Mouse (Mus musculus): Measurements from ENCODE around the gene Lmbr1l.
A peak's percentile ranks its signal among the peaks of the same experiment; 100 is the strongest.

Lmbr1l gene

DNA sequence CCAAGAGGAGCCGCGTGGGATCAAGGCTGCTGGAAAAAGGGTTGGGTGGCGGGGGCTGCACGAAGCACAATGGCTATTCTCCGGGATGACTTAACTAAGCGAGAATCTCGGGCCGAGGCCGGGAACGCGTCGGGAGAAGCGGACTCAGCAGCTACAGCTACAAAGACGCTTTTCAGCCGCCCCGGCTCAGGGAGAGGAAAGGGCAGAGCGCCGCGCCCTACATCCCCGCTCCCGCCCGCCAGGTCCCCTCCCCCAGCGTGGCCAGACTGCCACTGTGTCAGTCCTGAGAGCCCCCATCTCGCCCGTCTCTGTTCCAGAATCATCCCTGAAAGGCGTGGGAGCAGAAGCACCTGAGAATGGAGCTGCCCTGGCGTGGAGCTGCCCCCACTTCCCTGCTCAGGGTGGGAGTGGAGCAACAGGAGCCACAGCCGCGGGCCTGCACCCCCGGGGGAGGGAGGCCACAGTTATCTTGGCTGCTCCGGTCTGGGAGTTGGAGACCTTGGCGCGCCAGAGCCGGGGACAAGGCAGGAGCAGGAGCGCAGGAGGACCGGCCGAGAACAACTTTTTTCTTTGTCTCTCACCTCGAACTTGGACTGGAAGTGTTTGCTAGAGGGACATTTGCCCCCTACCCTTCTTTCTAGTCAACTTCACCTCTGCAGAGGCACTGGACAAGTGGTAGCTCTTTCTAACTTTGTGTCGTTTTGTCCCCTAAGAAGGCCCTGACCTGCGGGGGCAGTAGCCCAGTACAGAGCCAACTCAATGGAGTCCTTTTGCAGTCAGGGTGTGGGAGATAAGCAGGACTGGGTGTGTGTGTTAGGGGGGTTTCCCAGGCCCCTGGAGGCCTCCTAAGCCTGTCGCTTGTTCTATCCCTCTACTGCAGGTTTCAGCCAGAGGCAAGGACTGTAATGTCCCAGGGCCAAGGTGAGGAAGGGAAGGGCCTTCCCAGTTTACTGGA is 22.1 kb downstream of the Lmbr1l start:
- DNase-seq (ENCODE audit: low spot score) = no peak

DNA sequence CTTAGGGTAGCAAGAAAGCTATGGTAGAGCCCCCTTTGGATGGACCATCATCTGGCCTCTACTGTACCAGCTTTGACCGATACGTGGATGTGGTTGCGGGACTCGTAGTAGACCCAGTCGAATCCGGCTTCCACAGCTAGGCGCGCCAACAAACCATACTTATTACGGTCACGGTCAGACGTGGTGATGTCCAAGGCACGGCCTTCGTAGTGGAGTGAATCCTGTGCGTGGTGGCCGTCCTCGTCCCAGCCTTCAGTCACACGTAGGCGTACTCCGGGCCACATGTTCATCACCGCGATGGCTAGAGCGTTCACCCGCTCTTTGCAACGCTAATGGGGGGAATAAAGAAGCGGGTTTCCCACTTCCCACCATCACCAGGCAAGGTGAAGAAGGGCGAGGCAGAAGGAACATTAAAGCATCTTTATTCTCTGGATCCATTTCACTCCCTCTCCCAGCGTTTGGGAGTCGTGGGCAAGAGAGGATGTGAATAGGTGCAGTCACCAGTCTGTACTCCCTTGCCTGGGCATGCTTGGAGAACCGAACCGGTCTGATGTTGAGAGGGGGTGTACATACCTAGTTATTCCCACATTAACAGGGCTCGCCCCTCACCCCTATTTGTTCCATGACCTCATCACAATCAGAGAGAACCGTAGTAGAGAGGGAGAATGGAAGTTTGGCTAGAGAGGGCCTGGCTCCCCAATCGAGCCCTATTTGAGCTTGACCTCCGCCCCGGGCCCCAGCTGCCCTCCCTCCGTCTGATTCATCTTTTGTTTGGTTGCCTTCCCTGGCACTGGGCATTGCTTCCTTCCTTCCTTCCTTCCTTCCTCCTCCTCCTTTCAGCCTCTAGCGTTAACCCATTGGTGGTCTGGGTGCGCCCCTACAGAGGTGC is 23.0 kb downstream of the Lmbr1l start:
- no peak for DNase-seq (ENCODE audit: low spot score)

- no peak for DNase-seq (ENCODE audit: low spot score)
Observed at GRCm38 (mm10) chr15:98893940-98894745, 23.9 kb downstream of the Lmbr1l start, which contains the start of gene Rhebl1. Rhebl1 (minus strand) TSS chr15:98894540.

DNA sequence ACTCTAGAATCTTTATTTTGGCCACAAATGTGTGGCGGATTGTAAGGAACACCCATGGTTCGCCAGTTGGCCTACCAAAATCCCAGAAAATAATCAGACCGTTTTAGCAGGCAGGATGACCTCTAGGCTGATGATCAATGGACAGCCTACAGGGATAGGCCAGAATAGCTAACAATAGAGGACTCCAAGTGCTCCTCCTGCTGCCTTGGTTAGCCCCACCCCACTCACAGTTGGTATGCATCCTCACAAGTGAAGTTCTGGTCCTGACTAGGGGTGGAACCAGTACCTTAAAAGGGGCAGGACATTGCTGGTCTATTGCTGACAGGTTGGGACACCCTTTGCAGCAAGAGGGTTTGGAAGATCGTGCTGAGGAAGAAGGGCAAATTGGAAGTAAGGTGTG is 25.0 kb downstream of the Lmbr1l start:
- no peak for DNase-seq (ENCODE audit: low spot score)

DNA sequence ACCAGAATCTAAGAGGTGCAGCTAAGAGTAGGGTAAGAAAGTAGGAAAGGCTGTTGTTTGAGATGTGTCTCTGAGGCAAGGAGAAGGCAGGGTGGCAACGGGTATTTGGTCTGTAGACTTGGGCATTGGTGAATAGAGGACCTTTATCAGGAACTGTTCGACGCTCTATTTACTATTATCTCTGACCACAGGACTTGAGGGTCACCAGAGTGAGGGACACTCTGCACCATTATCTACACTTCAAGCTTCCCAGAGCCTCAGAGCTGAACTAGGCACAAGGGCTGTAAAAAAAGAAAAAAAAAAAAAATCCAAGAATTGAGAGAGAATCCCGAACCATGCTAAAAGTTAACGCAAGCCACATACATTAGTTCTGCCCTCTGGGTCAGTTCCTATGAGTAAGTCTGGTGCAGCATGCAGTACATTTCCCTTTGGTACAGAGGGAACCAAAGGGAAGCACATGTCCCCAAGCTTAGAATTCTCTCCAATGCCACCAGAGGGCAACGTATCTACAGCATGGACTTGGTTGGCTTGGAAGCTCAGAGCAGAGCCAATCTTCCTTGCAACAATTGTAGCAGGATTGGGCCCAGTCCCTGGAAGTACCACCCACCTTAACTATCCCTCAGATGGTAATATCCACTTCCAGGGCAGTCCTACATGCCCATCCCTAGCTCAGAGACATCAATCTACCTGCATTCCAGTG is 26.0 kb downstream of the Lmbr1l start:
- DNase-seq (ENCODE audit: low spot score) = peak; percentile 92

DNA sequence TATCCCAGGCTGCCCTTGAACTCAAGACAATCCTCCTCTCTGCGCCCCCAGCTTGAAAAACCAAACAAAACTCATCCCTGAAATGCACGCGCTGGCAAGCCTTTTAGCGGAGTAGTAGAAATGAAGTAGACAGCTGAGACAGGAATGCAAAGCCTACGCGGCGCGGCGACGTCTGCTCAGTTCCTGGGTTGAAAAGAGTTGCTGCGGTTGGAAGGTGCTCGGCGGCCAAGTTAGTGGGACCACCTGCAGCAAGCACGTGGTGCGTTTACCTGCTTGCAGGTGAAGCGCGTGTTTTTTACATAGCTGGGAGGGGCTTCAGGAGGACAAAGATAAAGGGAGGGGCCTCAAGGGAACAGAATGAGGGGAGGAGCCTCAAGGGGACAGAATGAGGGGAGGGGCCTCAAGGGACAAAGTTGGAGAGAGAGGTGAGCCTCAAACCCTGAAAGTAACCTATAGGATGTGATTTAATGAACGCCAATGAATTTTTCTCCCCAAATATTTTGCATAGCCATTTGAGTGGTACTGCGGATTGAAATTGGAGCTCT is 26.8 kb downstream of the Lmbr1l start:
- DNase-seq (ENCODE audit: low spot score) = no peak

GRCm38 (mm10) chr15:98887526-98887925 is 30.5 kb downstream of the Lmbr1l start:
- no peak for DNase-seq (ENCODE audit: low spot score)

- no peak for DNase-seq (ENCODE audit: low spot score)
Observed at GRCm38 (mm10) chr15:98886667-98887387, 31.2 kb downstream of the Lmbr1l start.

GRCm38 (mm10) chr15:98884106-98884505 is 33.9 kb downstream of the Lmbr1l start:
- DNase-seq (ENCODE audit: low spot score) = no peak

DNA sequence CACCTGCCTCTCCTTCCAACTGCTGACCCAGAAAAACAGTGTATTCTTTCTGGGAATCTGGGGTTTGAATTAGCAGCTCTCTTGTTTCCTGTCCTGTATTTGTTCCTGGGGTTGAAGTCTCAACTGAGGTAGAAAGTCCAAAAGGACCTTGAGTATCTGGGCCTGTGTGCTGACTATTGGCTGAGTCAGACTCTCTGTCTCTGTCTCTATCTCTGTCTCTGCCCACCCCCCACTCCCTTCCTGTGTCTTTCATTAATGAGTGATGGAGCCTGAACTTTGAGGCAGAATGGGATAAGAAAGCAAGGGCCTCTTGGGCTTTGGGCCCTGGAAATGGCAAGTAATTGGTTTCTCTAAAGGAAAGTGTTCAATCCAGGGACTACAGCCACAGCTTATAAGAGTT is 34.4 kb downstream of the Lmbr1l start:
- no peak for DNase-seq (ENCODE audit: low spot score)

DNA sequence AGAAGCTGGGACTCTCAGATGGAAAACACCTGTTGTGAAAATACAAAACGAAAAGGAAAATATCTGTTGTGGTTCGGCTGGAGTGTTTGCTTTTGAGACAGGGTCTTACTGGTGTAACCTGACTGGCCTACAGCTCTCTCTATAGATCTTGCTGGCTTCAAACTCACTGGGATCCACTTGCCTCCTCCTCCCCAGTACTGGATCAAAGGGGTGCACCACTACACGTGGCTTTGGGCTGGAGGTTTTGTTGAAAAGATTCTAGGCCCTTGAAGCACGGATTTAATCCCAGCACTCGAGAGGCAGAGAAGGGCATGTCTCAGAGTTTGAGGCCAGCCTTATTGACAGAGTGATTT is 36.4 kb downstream of the Lmbr1l start:
- DNase-seq (ENCODE audit: low spot score) = no peak

DNA sequence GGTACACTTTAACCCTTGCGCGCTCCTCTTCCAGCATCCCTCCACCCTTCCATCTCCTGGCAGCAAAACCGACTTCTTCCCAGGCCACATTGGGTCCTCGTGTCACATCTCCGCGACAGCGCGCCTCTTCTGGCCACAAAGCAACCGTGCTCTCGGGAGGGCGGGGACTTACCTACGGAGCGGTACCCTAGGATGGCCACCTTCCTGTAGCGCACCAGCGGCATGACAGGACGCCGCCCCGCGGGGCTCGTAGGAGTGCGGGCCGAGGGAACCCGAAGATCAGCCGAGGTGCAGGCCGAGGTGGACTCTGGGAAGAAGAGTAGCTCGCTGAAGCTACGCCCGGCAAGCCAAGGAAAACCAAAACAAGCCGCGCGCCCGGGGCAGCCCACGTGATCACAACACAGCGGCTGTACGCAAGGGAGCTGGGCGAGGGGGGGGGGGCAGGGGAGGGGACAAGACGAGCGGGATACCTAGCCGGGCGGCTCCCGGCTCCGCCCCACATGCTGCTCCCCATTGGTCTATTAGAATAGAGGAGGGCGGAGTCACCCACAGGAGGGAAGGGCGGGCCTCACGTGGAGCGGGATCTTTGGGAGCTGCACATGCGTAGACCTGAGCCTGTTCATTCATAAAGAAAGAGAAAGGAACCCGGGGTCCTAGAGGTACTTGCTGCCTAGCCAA is 36.9 kb downstream of the Lmbr1l start:
- DNase-seq (ENCODE audit: low spot score) = peak; percentile 93

- DNase-seq (ENCODE audit: low spot score) = peak; percentile 74
Observed at GRCm38 (mm10) chr15:98877331-98877730, 40.7 kb downstream of the Lmbr1l start.

DNA sequence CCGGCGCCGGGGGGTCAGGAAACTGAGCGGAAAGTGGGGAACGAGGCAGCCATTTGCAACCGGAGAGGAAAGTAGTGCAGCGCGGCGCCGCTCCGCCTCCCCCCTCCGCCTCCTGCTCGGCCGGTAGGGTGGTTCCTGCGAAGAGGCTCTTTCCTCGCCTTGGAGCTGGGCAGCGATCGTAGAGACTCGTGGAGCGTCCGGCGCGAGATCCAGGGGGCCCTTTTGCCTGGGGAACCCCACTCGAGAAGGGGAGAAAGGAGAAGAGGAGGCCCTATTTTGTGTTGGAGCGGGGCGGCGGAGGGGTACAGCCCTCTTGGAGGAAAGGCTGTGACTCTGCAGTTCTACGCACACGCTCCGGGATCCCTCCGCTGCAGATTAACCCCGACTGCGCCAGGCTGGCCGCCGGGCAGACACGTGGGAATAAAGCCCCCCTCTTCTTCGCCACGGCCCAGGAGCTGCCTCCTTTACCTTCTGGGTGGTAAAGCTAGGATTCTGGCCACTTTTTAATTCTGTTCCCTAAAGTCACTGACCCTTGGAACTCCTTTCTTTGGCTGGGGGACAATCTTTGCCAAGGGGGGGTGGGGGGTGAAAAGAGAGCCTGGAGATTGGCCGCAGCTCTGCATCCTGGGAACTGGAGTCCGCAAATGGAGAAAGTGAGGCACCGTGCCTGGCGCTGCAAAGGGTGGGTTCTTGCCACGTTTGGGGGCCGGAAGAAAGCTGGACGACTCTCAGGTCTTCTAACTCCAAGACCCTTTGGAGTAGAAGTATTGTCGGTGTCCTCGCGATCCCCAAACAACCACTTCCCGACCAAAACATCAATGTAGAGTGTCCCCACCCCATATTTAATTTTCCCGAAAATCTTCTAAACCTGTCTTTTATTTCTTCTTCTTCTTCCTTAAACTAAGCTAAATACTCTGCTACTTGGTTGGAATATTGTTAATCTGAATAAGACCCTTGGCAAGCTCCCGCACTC is 45.8 kb downstream of the Lmbr1l start:
- DNase-seq (ENCODE audit: low spot score) = peak; percentile 97

DNA sequence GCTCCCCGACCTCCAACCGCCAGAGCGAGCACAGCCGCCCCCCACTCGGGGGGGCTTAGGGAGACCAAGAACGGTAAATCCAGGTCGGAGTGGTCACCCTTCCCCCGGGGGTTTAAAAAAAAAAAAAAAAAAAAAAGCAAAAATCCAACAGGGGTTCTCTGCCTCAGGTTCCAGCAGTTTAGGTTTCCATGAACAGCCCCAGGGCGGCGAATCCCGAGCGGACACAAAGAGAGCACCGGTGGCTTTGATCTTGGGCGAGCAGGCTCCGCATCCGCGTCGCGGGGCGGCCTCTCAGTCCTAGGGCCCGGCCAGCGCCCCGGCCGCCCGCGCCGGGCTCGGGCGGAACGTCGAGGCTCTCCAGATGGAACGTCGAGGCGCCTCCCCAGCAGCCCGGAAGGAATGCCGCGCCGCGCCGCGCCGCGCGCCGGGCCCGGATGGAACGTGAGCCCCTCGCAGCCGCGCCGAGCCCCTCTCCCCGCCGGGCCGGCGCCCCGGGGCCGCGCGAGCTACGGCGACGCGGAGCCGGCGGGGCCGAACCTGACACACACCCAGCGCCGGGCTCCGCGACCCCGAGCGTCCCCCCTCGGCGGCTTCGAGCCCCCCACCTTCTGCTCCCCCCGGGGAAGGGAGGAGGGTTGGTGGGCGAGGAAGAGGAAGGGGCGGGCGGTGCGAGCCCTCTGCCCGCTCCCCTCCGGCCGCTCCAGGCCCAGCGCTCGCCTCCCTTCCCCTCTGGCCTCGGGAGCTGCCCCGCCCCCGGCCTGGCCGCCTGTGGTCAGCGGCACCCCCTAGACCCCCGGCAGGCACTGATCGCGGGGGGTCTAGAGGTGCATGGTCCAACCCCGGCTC is 46.7 kb downstream of the Lmbr1l start, which contains the start of gene Kmt2d:
TSS of gene Kmt2d (minus strand) at position 135 of the 846 bp plus-strand sequence.
- peak; percentile 36 for DNase-seq (ENCODE audit: low spot score)

DNA sequence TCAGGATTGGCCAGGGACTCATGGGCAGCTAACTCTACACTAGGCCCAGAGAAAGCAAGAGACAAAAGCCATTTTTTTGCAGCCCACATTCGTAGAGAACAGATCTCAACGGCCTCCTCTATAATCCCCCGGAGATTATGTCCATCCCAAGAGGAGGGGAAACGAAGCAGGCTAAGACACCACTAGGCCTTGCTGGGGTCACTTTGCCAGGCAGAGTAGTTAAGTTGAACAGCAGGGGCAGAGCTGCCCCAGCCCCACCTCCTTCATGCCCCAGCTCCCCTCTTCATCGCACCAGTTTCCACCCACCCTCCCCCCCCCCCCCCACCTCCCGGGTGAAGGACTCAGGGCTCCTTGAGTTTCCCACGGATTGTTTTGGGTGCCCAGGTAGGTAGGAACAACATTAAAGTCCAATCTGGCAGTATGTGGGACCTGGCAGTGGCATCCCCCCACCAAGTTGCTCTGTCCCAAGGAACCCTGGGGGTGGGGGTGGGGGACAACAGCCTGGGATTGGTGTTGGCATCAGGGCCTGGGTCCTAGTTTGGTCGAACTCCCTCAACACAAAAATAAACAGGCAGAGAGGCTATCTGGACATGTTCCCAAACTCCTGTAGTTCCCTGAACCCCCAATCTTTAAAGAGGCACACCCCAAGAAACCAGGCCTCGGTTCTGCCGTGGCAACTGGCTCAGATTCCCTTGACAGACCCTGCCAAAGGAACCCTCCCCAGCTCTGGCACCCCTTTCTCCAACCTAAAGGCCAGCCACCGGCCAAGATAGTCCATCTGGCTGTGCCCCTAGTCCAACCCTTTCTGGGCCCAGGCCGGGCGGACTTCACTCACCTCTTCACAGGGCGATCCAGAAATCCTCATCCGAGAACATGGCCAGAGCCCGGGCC is 47.6 kb downstream of the Lmbr1l start:
- DNase-seq (ENCODE audit: low spot score) = peak; percentile 60

All from adipocyte (in vitro differentiated cells).